Mouse (Mus musculus) 416B (cell line): Measurements from ENCODE around the gene Chac1.

Experiments
- DNase-seq: peaks from one replicate; pipeline ENCODE4 v3.0.0; 2011; ENCODE audit warnings: low read depth

Gene Chac1

DNA sequence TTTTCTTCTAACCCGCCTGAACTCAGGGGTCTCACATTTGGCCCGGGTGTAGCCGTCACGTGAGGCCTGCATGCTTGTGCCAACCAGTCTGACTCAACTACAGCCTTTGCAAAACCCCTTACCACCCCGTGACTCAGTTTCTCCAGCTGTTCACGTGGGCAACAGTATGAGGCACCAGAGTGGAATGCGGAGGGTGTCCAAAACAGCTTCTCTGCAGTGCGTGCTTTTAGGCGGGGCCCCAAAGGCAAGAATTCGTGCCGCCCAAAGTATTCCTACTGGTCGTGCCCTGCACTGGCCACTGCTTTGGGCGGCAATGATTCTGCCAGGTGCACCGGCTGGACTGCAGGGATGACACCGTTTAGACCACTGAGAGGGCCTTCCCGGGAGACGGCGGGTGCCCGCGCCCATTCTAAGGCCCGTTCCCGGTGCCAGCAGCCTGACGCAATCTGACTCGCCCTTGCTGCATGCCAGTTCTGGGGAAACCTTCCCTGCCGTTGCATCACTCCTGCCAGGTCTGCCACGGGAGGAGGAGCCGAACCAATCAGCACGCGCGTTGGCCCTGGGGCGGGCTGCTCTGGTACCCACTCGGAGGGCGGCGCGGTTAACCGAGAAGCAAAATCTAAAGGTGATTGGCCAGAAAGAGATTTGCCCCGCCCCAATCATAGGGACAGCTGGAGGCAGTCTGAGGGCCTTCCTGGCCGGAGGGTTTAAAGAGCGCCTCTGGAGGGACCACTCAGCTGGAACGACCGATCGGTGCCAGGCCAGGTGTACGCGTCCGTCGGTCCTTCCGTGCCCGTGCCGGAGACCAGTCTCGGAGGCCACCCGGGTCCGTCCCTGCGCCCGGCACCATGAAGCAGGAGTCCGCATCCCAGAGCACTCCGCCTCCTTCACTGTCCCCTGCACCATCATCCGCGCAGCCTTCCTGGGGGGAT is at the start of gene Chac1:
Gene Chac1 (plus strand): TSS at position 675 of the 932 bp plus-strand sequence.
- peak; percentile 98 for DNase-seq

DNA sequence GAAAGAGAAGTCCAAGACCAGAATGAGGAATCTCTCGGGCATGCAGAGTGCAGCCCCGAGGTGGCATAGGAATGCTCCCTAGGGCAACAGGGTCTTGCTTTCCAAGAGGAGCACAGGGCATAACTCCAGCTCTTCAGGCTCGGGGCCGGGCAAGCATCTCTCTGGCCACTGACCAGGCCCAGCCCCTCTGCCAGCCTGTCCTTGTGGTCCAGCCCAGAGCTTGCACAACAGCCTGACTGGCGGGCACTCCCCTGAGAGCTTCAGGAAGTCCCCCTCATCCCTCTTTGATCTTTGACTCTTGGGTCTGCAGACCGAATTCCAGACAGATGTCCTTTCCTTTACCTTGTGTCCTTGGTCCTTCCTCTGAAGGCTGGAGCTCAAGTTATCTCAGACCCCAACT is 48.2 kb upstream of the Chac1 start:
- peak; percentile 55 for DNase-seq

DNA sequence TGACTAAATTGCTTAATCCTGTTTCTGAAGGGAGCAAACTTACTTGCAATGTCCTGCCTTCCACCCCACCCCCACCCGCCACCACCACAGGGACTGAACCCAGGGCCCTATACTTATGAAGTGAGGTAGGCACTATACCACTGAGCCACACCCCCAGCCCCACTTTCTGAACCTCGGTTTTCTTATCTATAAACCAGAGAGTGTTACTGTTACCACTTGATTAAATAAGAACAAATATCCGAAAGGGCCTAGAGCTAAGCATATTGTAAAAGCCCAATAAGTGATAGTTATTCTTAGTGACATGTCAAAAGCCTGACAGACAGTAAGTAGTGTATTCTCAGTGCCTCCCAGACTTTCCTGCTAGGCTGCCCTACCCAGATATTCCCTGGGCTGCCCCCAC is 46.6 kb upstream of the Chac1 start:
- no peak for DNase-seq

DNA sequence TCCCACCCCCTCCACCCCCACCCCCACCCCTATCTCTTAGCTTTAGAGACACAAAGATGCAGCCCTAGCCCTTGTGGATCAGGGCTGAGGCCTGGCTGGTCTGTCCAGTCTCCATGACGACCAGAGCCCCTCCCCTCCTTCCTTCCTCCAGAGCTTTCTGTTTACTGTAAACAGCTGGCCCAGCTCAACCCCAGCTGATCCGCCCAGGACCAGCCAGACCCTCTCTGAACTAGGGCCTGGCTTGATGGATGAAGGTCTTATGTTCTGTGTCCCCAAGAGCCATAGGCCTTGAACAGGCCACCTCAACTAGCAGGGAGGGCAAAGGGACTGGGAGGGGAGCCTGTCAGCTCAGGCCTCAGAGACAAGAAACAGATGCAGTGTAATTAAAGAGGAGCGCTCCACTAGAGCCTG is 46.2 kb upstream of the Chac1 start:
- DNase-seq, result no peak

DNA sequence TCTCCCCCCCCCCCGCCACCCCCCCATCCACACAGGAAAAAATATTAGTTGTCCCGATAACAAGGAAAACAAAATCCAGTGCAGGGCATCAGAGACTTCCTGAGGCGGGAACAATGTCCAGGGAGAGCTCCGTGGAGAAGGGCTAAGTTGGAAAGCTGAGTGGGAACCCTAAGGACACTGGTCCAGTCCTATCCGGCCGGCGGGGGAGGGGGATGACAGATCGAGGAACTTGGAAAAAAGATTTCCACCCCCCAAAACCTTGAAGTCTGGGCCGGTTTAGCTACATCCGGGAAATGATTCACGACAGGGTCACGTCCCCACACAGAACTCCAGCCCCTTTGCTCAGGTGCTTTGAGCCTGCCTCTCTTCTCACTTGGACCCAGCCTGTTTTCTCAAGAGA is 39.5 kb upstream of the Chac1 start:
- no peak for DNase-seq

DNA sequence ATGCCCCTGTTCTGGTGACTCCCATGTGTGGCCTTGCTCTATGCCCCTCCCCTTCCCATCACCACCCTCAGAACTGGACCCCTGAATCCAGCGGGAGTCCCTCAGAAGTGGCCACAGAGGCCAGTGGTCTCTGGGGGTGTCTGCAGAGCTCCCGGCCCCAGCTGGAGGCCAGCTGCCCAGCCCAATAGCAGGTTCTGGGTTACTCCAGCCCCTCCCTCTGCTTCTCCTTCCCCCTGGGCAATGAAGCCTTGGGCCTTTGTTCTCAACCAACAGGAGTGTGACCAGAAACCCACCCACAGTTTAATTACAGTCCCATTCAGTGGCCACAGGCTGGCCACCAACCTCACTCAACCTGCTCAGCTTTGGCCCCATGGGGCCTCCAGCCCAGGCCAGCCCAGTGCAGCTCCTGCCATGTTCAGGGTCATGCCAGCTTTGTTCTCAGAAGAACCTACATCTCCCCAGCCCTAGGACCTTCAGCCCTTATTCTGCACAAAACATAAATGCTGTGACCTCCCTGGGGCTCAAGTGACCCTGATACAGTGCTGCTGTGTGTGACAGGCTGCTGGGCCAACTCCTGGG is 38.6 kb upstream of the Chac1 start:
- no peak for DNase-seq

DNA sequence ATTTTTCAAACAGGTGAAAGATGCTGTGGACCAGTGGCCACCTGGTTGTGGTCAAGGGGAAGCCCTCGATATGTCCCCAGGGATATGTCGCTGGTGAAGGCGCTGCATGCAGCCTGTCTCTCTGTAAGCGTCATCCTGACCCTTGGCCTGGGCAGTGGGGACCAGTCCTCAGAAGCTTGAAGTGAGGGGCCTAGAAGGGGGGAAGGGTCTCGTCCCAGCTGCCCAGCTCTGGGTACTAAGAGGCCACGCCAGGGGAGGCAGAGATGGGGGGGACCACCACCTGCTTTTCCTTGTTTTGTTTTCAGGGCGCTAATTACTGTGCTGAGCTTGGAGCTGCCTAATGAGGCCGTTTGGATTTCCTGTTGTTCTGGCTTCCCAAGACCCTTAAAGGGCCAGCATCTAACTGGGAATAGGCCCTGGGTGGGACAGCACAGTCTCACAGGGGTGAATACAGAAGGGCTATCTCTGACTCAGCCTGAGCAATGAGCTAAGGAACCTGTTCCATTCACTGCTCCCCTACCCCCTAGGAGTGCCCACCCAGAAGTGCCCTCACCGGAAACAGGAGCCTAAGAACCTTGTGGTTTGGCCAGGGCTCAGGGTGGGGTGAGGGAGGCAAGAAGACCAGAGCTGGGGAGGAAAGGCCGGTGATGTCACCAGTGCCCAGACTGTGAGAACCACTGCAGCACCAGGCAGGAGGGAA is 37.1 kb upstream of the Chac1 start:
- peak; percentile 74 for DNase-seq

DNA sequence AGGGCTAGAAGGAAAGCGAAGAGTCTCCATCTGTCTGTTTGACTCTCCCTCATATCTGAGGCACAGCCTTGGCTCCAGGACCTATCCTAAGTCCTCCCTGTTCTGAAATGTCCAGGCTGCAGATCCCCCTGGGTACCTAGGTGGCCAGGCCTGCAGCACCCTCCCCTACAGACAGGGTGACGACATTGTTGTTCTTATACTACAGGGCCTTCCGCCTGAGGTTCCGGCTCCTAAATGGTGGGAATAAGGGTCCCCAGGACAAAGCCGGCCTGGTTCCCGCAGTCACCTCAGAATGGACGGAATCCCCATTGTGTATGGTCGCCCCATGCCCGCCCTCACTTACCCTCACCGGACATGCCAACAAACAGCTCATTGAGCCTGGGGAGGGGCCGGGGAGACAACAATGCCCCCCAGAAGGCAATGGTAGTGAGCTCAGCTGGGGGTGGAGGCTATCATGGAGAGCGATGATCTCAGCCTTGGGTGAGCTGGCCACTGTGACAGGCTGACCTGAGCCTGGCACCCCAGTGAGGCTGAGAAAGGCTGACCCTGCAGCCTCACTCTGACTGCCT is 36.2 kb upstream of the Chac1 start:
- DNase-seq, result no peak

DNA sequence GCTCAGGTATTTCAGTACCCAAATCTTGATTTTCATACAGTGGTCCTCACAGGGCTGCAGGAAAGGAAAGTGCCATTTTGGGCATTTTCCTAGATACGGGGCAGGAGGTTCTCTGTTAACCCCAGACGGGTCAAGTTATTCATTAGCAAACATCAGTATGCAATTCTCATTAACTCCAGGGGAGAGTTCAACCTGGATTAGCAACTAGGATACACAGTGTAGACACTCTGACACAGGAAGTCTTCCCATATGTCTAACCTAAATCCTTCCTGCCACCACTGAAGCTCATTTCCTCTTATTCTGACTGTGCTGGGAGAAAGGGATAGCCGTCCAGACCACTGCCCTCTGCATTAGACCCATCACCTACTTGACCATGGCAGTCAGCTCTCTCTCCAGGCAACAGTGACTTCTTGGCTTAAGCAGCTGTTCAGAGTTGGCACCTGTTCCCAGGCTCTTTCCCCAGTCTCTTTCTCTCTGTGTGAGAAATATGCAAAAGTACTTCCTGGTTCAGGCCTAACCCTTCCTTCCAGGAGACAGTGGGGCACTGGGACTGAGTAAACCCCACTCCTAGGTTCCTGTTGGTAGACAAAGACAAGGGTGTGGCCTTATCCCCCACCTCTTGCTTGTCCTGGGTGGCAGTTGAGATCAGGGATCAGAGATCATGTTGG is 32.9 kb upstream of the Chac1 start:
- DNase-seq, result no peak

DNA sequence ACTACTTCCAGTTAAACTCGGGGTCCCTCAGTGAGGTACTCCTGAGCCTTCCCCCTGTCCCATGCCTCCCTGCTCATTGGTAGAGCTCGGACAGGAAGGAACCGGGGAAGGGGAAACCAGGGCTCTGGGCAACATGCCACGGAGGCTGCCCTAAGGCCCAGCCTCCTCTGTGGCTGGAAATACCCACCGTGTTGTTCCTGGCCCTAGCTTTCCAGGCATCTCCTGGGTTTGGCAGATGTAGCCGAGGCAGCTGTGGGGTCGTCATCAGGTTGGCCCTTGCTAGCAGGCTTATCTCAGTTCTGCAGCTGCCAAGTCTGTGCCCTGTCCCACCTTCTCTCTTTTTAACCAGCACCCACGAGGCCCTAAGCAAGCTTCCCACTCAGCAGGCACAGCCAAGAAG is 30.5 kb upstream of the Chac1 start:
- DNase-seq, result peak; percentile 77

DNA sequence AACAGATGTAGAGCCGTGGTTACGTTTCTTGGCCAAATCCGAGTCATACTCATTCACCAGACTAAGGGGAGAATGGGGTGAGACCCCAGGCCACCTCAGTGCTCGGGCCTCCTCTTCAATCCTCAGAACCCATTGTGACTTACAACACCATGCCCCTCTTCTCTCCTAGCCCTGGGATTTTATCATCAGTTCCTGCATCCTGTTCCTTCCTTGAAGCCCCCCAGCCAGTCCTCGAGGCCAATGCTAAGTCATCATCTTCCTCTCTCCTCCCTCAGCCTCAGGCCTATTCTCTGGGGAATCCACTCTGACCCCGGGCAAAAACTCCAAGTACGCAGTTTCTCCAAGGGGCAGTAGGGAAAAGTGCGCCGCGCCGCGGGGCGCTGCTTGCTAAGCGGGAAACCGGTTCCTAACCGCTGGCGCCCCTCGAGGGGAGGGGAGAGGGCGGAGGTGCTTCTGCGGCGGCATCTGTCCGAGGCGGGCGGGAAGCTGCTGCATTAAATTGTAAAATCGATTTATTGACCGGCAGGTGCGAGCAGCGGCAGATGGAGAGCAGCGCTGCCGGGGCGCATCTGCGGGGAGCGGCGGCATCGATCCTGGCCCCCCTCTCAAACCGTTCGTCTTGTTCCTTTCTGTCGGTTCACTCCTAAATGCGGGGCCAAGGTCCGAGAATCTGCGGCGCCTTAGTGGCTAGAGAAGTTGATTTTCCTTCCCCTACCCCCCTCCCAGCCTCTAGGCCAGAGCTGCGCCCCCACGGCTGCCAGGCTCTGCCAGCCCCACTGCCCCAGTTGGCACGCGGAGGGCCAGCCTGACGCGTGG is 29.1 kb upstream of the Chac1 start:
- DNase-seq, result no peak

DNA sequence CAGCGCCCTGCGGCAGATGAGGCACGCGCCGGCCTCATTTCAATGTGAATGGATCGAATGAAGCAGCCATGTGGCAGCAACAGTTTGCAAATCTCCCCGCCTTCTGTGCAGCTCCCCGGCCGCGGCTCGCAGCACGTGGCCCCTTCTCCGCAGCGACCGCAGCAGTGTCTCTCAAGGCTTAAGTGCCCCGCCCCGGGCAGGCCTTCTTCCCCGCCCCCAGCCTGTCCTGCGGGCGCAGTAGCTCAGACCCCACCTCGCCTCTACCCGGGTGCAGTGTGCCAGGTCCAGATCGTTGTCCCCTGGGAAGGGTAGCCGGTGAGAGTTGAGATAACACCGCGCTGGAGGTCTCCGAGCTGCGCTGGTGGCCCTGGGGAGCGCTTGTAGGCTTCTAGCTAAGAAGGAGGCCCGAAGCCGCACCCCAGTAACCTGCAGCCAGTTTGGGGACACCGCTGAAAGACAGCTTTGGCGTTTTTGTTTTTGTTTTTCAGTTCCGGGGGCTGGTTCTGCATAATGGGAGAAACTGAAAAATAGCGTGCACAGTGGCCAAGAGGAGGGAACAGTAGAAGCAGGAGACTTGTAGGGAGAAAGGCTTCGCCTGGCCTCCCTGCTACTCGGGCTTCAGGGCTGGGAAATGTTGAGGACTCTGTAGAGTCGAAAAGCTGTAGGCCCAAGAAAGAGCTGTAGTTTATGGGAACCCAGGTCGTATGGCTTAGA is 28.3 kb upstream of the Chac1 start:
- DNase-seq, result no peak

DNA sequence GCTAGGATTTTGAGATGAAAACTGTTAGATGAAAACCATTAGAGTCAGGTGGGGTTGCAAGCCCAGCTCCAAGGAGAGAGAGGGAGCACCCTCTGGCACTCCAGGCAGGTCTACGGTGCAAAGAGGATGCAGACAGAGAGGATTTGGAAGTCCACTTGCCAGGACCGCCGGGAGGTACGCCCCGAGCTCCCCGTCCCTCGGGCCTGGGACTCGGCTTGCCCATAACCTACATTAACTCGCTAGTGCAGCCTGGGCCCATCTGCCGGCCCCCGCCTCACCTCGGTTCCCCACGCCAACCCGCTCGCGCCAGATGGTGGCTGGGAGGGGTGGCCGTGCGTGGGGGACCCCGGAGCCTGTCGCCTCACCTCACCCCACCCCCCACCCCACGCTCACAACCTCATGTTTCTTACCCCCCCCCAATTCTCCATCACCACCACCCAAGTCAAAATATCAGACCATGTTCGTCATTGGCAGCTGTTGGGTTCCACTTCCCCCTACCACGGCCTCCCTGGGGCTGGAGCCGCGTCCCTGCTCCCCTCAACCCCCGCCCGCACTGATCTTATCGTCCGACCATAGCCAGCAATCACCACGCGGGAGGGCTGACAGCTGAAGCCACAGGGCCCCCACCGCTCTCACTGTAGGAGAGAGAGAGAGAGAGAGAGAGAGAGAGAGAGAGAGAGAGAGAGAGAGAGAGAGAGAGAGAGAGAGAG is 27.0 kb upstream of the Chac1 start:
- DNase-seq, result no peak

DNA sequence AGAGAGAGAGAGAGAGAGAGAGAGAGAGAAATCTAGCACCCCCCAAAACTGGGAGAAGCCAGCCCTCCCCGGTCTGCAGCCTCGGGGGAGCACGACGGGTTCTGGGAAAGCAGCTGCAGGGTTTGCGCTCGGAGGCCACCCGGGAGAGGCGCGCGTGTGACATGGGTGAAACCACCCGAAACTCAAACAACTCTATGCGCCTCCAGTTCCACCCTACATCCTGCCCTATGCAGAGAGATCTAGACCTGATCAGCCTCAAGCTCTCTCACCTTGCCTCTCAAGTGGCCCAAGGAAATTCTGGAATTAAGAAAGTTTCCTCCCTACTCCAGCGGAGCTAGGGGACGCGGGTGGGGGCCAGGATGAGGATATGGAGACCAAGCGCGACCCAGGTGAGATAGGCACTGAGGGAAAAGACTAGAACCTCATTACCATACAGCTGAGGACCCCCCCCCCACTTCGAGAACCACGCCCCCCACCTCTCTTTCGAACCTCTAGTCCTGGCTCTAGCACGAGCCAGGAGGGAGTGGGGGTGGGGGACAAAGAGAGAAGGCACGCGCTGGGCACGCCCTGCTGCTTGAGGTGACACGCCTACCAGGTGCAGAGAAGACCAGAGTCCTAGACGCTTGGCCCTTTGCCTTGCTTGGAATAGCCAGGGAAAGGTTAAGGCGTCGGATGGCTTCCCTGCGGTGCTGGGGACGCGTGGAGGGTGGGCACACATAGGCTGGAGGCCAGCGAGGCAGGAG is 26.3 kb upstream of the Chac1 start:
- DNase-seq, result no peak

DNA sequence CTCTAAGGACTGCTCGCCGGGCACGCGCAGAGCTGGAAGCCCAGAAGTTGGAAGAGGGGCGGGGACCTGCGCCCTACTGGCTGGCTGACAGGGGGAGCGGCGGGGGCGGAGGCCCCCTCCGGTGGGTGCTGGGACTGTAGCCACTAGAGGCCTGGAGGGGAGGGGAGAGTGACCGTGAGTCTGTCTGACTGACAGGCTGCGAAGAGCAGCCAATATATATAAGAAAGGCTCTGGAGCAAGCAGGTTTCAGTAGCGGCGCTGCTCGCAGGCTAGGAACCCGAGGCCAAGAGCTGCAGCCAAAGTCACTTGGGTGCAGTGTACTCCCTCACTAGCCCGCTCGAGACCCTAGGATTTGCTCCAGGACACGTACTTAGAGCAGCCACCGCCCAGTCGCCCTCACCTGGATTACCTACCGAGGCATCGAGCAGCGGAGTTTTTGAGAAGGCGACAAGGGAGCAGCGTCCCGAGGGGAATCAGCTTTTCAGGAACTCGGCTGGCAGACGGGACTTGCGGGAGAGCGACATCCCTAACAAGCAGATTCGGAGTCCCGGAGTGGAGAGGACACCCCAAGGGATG is 25.4 kb upstream of the Chac1 start, which contains the start of gene Dll4:
Gene Dll4 (plus strand): TSS at position 217 of the 576 bp plus-strand sequence.
- DNase-seq, result no peak

DNA sequence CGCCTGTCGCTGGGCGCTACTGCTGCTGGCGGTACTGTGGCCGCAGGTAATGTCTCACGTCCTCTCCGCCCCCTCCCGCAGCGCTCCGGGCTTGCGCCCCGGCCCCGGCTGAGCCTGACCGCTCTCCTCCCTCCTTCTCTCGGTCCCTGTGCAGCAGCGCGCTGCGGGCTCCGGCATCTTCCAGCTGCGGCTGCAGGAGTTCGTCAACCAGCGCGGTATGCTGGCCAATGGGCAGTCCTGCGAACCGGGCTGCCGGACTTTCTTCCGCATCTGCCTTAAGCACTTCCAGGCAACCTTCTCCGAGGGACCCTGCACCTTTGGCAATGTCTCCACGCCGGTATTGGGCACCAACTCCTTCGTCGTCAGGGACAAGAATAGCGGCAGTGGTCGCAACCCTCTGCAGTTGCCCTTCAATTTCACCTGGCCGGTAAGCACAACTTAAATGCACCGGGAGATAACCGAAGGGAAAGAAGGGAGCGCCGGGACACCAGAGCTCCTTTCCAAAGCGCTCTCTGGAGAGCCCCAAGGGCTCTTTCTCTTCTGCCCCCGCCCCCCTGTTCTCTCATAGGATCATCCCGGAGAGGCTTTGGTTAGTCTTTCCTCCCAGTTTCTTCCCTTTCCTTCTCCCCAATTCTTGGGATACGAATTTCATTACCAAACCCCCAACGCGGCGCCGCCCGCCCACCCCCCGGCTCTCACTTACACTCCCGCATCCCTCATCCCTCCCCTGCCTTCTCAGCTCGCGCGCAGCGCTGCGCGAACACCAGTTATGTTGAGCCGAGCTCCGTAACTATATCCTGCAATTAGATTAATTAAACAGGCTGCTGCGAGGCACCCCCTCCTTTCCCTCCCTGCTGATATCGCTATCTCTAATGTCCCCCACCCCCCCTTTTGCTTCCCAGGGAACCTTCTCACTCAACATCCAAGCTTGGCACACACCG is 24.6 kb upstream of the Chac1 start:
- DNase-seq, result no peak

DNA sequence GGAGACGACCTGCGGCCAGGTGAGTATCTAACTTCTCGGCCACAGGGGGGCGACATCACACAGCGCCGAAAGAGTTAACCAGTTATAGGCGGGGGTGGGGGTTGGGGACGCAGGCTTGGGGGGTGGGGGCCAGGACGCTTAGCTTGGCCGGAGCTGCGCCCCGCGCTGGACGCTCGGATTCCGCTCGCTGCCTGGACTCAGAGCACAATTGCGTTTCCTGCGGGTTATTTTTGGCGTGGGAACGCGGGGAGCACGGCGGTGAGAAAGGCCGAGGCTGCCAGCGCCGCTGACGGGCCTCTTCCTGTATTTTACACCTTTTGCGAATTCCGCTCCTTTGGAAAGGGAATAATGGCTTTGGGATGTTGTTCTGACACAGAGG is 23.9 kb upstream of the Chac1 start:
- DNase-seq, result peak; percentile 61
